9 mouse cellular contexts compared by ENCODE assay signal in the genomic region with DNA sequence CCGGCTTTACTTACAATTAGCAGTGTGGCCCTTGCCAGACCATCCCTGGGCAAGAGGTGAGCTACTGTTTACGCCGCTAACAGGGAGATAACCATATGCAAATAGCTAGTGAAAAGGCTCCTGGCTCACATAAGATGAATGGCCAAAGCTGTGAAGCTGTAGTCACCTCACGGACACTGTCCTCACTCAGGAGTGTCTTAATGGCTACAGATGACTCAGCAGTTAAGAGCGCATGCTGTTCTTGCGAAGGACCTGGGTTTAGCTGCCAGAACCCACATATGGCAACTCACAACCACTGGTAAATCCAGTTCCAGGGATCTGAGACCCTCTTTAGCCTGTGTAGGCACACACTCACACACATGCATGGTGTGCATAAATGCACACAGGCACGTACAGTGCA. TPM values are rescaled to one million over a fixed set of nuclear protein-coding genes. Genes with fewer than 3 reads are reported as not detected.
"Had no signal": no experiment of that assay in that cellular context is flagged by ENCODE, and none has a peak within 500 bp of the region (broad histone marks: within the 10 kb centered on the region; RNA-seq: fewer than 3 reads in every experiment).

No protein-coding gene starts in this region.

- DNase-seq: kidney, postnatal 25 days; layer of hippocampus, adult 9-11 months; liver; lung, adult 18-20 months; lung, postnatal 10 days; lung, postnatal 36 days; midbrain, embryonic 14.5 days; thymus, postnatal 25 days had no signal

RNA-seq across cellular contexts. Expression of gene Il33, which starts 16.3 kb away (rescaled TPM):
- total RNA-seq: megakaryocyte-erythroid progenitor cell, adult 5-6 weeks had no signal
